Mouse (Mus musculus): ENCODE measurements around the gene Sprr2a1.
"Not testable (repeated sequence)": the region's sequence is repeated elsewhere in the genome, so short reads cannot be mapped to it uniquely, and the experiment has no call there.

DNA sequence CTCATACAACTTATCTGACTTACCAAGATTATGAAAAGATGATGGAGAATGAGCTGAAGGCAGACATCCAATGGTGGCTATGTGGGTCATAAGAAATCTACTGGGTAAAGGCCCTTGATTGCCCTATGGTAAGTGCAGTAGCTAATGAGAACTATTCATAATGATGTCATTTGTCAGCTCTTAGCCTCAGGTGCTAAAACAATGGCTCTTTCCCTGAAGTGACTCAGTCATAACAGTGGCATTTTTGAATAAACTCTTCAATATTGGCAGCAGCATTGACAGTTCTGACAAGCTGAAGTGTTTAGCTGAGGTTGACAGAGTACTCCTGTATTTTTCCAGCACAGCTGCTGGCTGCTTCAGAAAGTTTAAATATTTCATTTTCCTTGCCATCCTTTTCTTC is 32.9 kb downstream of the Sprr2a1 start:
- not testable (repeated sequence) for TF ChIP-seq CTCF (IDR thresholded peaks at IDR 0.05); EP300 (IDR thresholded peaks at IDR 0.05; ENCODE audit: insufficient read depth, low read depth, low read length); POLR2A (IDR thresholded peaks at IDR 0.05; ENCODE audit: insufficient read depth, low read depth, low read length)

Measured in heart, adult 2 months (tissue).